Comparison of ENCODE assay signal across 9 mouse cellular contexts in the genomic region with DNA sequence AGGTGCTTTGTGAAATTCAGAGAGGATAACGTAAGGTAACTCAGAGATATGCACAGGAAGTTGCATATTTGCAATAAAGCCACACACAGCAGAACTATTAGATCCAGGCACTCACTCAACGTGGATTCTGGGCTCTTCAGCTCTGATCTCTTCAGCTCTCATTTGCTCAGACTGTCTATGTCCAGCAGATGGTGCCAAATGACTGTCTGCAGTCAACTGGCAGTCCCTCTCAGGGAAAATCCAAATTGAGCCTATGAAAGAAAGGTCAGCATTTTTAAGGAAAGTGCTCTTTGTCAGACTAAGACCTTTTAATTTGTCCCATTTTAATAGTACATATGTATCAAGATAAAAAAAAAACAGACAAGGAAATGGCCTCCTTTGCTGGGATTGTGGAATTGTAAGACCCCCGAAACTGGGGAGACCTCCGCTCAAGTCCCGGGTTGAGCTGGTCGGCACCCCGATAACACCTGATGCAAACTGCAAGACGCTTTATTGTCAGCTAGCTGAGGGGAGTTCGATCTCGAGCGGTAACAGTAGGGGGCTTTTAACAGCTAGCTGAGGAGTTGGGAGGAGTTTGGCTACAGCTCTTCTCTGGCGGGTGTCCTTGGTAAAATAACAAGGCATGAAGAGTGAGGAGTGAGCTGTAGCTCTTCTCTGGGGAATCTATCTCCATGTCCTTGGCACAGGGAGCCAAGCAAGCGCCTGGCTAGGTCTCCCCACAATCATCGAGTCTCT. TPM values are rescaled to one million over a fixed set of nuclear protein-coding genes. Genes with fewer than 3 reads are reported as not detected.
DNase-seq lines count a peak whose midpoint lies in the region; ATAC-seq lines count a peak whose summit lies in the region.
"Had no signal": no experiment of that assay in that cellular context is flagged by ENCODE, and none has a peak within 500 bp of the region (broad histone marks: within the 10 kb centered on the region; RNA-seq: fewer than 3 reads in every experiment).

No protein-coding gene starts in this region.

- H3K27me3 ChIP-seq in embryonic facial prominence, embryonic 14.5 days (replicated peaks; ENCODE audit: control insufficient read depth, insufficient read depth, low read length): no peaks in the 10 kb centered on the region
- H3K27me3 ChIP-seq in midbrain, embryonic 14.5 days (ENCODE audit: control insufficient read depth, insufficient read depth, low read length): no peaks in the 10 kb centered on the region

- ATAC-seq in embryonic facial prominence, embryonic 14.5 days (ENCODE audit: low read depth): peak; percentile 79; the same call in 1 of the 2 replicates
- no peak; the same call in 1 of the 2 replicates for ATAC-seq in midbrain, embryonic 14.5 days (ENCODE audit: low FRiP score, low TSS enrichment)

- 4% methylated on average over 14 of the region's 14 CpGs for WGBS in embryonic facial prominence, embryonic 14.5 days
- WGBS in midbrain, embryonic 14.5 days: 6% methylated on average over 14 of the region's 14 CpGs

- DNase-seq in layer of hippocampus, adult 18-20 months (ENCODE audit: low spot score in 2 of 2): peak; percentile 16 to 71
- DNase-seq in layer of hippocampus, postnatal 36 days: no peak
- DNase-seq in adrenal gland, postnatal 36 days: peak; percentile 48 to 67
- DNase-seq in embryonic facial prominence, embryonic 14.5 days (ENCODE audit: low spot score): peak; percentile 90
- peak; percentile 8 to 20 for DNase-seq in heart, postnatal 36 days
- DNase-seq in left cerebral cortex, postnatal 4 days: peak; percentile 54
- DNase-seq in midbrain, embryonic 14.5 days: peak; percentile 91
- peak; percentile 57 for DNase-seq in testis, postnatal 10 days (ENCODE audit: low spot score)

- H3K27ac ChIP-seq in embryonic facial prominence, embryonic 14.5 days (replicated peaks; ENCODE audit: low read depth, low read length): no peak overlapping the region
- no peak overlapping the region for H3K27ac ChIP-seq in midbrain, embryonic 14.5 days (replicated peaks; ENCODE audit: low read depth, low read length)

- peak overlapping the region; percentile 57 for H3K4me2 ChIP-seq in embryonic facial prominence, embryonic 14.5 days (ENCODE audit: low read depth, low read length)
- H3K4me2 ChIP-seq in midbrain, embryonic 14.5 days (ENCODE audit: low read length): peak overlapping the region; percentile 55

- H3K9me3 ChIP-seq in embryonic facial prominence, embryonic 14.5 days (ENCODE audit: control insufficient read depth, low read length): no peaks in the 10 kb centered on the region
- H3K9me3 ChIP-seq in midbrain, embryonic 14.5 days (ENCODE audit: control insufficient read depth, low read length): no peaks in the 10 kb centered on the region

- no peaks in the 10 kb centered on the region for H3K36me3 ChIP-seq in embryonic facial prominence, embryonic 14.5 days (ENCODE audit: control insufficient read depth, insufficient read depth, low read length)
- H3K36me3 ChIP-seq in midbrain, embryonic 14.5 days (ENCODE audit: control insufficient read depth, insufficient read depth, low read length): no peaks in the 10 kb centered on the region

- no peaks in the 10 kb centered on the region for H3K4me1 ChIP-seq in embryonic facial prominence, embryonic 14.5 days (ENCODE audit: control insufficient read depth, insufficient read depth, low read length)
- H3K4me1 ChIP-seq in midbrain, embryonic 14.5 days (ENCODE audit: control insufficient read depth, insufficient read depth, low read length): no peaks in the 10 kb centered on the region

- H3K9ac ChIP-seq in embryonic facial prominence, embryonic 14.5 days (ENCODE audit: low read depth, low read length): peak overlapping the region; percentile 60
- peak overlapping the region; percentile 31; the same call in 1 of the 2 replicates for H3K9ac ChIP-seq in midbrain, embryonic 14.5 days (replicated peaks; ENCODE audit: low read length)

- H3K4me3 ChIP-seq in embryonic facial prominence, embryonic 14.5 days (ENCODE audit: low read depth, low read length): peak overlapping the region; percentile 30
- H3K4me3 ChIP-seq in midbrain, embryonic 14.5 days (replicated peaks; ENCODE audit: low read depth, low read length): peak overlapping the region; percentile 22

- intact Hi-C loops in heart, postnatal 36 days (cut with DNase I): loop anchor here (5.0 to 10.0 kb wide), 2 partner anchors 692 to 725 kb away; no protein-coding TSS in a partner anchor
- intact Hi-C loops in left cerebral cortex, postnatal 4 days (cut with DNase I): loop anchor here (5.0 kb wide), 1 partner anchor 317 kb away; no protein-coding TSS in a partner anchor

RNA-seq across cellular contexts. Expression of a gene that starts 16.4 kb away (rescaled TPM):
- 10 to 100 TPM; 15.5 to 16.6 TPM for total RNA-seq in layer of hippocampus, adult 18-20 months (2021)
- total RNA-seq in layer of hippocampus, postnatal 36 days (2021): 10 to 100 TPM; 13.0 to 15.3 TPM
- 100 to 1,000 TPM in 1 of 2 experiments, 10 to 100 TPM in 1; 60.7 to 162 TPM for total RNA-seq in adrenal gland, postnatal 36 days (2021)
- polyA plus RNA-seq in embryonic facial prominence, embryonic 14.5 days (2014; fragmentation: Nextera tagmentation; extraction: Ambion mirVana): 6.8 and 7.1 TPM in 2 replicates
- 10 to 100 TPM; 64.7 to 65.2 TPM for total RNA-seq in heart, postnatal 36 days (2021)
- total RNA-seq in left cerebral cortex, postnatal 4 days (2021): 10 to 100 TPM; 20.8 to 24.9 TPM
- polyA plus RNA-seq in midbrain, embryonic 14.5 days (2014; fragmentation: Nextera tagmentation; extraction: Ambion mirVana): 12.1 and 13.6 TPM in 2 replicates

RNA-seq across cellular contexts. Expression of a gene that starts 57.4 kb away (rescaled TPM):
- total RNA-seq in layer of hippocampus, adult 18-20 months (2021): 10 to 100 TPM in 1 of 2 experiments, 1 to 10 TPM in 1; 8.6 to 11.2 TPM
- total RNA-seq in layer of hippocampus, postnatal 36 days (2021): 10 to 100 TPM; 10.5 to 13.7 TPM
- total RNA-seq in adrenal gland, postnatal 36 days (2021): 10 to 100 TPM in 1 of 2 experiments, 1 to 10 TPM in 1; 9.2 to 11.3 TPM
- polyA plus RNA-seq in embryonic facial prominence, embryonic 14.5 days (2014; fragmentation: Nextera tagmentation; extraction: Ambion mirVana): 25.8 and 25.9 TPM in 2 replicates
- 1 to 10 TPM; 3.2 to 3.7 TPM for total RNA-seq in heart, postnatal 36 days (2021)
- 1 to 10 TPM; 6.0 to 6.8 TPM for total RNA-seq in left cerebral cortex, postnatal 4 days (2021)
- 5.0 and 7.8 TPM in 2 replicates for polyA plus RNA-seq in midbrain, embryonic 14.5 days (2014; fragmentation: Nextera tagmentation; extraction: Ambion mirVana)
- total RNA-seq: neutrophil, adult 5-6 weeks had no signal

Comparison
In these comparisons a context has a peak if more than half of its experiments do, and no peak if none do; other contexts are left out.
1. DNase-seq: peak in layer of hippocampus, adult 18-20 months (2 of 2), adrenal gland, postnatal 36 days (2 of 2), embryonic facial prominence, embryonic 14.5 days (single experiment), heart, postnatal 36 days (2 of 2), left cerebral cortex, postnatal 4 days (single experiment), midbrain, embryonic 14.5 days (single experiment) and testis, postnatal 10 days (single experiment); none in layer of hippocampus, postnatal 36 days (0 of 2).